Mouse (Mus musculus) ES-Bruce4 (cell line): ENCODE results near the gene Flot1. TPM values are rescaled to one million over a fixed set of nuclear protein-coding genes. Genes with fewer than 3 reads are reported as not detected.

Experiments
- H3K27ac ChIP-seq: 2 replicates; pipeline ENCODE4 v1.5.1; 2012; ENCODE audit warnings: low read length, inconsistent platforms; ENCODE audit not compliant: insufficient read depth
- H3K27me3 ChIP-seq: 2 replicates; pipeline ENCODE4 v1.6.1; 2012; ENCODE audit warnings: mild to moderate bottlenecking, low read length, inconsistent platforms; ENCODE audit not compliant: control insufficient read depth, poor library complexity, insufficient read depth, severe bottlenecking
- H3K36me3 ChIP-seq: 2 replicates; pipeline ENCODE4 v1.6.1; 2012; ENCODE audit warnings: inconsistent platforms, mild to moderate bottlenecking, low read length, moderate library complexity; ENCODE audit not compliant: control insufficient read depth, poor library complexity, insufficient read depth, severe bottlenecking
- H3K4me1 ChIP-seq: one replicate; pipeline ENCODE4 v1.8.1; 2011; ENCODE audit warnings: low read length; ENCODE audit not compliant: control insufficient read depth, insufficient read depth
- H3K4me3 ChIP-seq: 2 replicates; pipeline ENCODE4 v1.5.1; 2011; ENCODE audit warnings: low read depth, mild to moderate bottlenecking, low read length
- H3K9ac ChIP-seq: 2 replicates; pipeline ENCODE4 v1.6.1; 2012; ENCODE audit warnings: low read depth, mild to moderate bottlenecking, inconsistent platforms; ENCODE audit not compliant: poor library complexity, severe bottlenecking
- H3K9me3 ChIP-seq: replicated peaks from 2 replicates; pipeline ENCODE4 v1.6.1; 2012; ENCODE audit warnings: mild to moderate bottlenecking, low read length, inconsistent platforms; ENCODE audit not compliant: control insufficient read depth, poor library complexity, insufficient read depth, severe bottlenecking
- CTCF ChIP-seq: IDR thresholded peaks from one replicate; pipeline ENCODE4 v1.8.1; 2011; ENCODE audit warnings: low read depth, low read length
- EP300 ChIP-seq: IDR thresholded peaks from 2 replicates; pipeline ENCODE4 v1.6.1; 2011; ENCODE audit warnings: low read depth, low read length; ENCODE audit not compliant: insufficient read depth
- POLR2A ChIP-seq: IDR thresholded peaks from one replicate; pipeline ENCODE4 v1.8.1; 2011; ENCODE audit warnings: low read length; ENCODE audit not compliant: insufficient read depth
- polyA plus RNA-seq: library from polyadenylated mRNA; stranded (reverse); fragments of >200 nt; gene quantifications from 2 replicates; pipeline ENCODE4 v1.2.4, GENCODE M21; 2011; ENCODE audit warnings: low read depth; ENCODE audit not compliant: missing spikeins, insufficient read depth, insufficient read length

The Flot1 gene
- polyA plus RNA-seq, 1 experiment, result 47.4 TPM

DNA sequence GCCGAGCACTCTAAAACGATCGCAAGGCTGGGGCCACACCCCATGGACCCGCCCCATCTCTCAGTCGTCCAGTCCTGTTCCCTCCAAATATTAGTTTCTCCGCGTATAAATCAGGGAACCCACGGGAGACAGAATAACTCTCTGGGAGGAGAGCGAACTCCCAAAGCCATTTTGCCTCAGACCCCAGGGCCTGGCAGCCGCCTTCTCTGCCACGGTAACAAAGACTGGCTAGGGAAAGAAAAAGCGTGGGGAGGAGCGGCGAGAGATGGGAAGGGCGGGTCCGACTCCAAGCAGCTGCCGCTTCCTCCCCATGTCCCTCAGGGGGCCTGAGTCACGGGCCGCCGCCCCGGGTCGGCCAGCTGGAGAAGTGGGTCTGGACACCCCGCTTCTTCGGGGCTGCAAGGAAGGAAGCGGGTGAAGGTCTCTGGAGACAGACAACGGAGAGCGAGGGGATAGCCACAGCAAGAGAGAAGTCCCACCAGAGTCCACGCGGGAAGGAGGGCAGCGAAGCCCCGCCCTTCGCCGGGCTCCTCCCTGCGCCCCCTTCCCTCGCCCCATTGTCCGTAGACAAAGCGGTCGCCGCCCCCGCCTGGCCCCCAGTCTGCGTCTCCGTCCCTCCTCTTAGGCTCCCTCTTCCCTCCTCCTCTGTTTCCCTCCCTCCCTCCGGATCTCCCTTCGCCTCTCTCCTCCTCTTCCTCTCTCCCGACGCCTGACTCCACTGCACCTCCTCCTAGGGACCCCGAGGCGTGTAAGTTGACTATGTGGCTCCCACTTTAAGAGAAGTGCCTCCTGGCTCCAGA, 42.7 kb downstream of the Flot1 start, which contains the start of gene Ppp1r18:
Gene Ppp1r18 (plus strand): TSS at position 113 of the 800 bp plus-strand sequence.
- Histone ChIP-seq H3K4me1 (peaks cover 5% of the 10 kb centered on the region), H3K27ac (peak within 1 kb of the TSS; percentile 60), H3K9me3 (no peaks in the 10 kb centered on the region), H3K4me3 (peak within 1 kb of the TSS; percentile 91), H3K36me3 (no peaks in the 10 kb centered on the region), H3K9ac (peak within 1 kb of the TSS; percentile 82), H3K27me3 (no peaks in the 10 kb centered on the region)
- TF ChIP-seq POLR2A (no peak), EP300 (peak; percentile 31; the same call in 1 of the 2 replicates)

DNA sequence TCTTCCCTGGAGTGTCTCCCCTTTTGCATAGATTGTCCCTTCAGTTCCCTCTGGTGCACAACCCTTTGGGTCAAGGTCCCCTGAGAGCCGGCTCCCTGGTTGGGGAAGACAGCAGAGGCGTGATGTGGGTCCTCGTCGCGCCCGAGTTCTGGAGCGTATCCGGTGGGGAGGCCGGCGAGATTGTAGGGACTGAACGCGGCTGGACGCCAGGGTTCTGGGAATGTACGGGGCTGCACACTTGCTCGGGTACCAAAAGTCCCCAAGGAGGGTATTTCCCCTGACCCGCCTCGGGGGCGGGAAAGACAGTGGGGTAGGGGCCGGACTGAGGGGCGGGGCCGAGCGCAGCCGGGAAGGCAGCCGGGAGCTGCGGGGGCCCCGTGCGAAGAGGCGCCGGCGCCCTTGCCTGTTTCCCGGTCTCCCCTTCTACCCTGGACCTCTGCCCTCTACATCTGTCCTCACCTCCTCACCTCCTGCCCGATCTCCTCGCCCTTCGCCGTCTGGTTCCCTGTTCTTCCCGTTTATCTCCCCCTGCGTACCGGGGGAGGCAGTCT, 43.3 kb downstream of the Flot1 start:
- peak overlapping the region; percentile 39 for H3K27ac ChIP-seq
- H3K4me3 ChIP-seq, result peak overlapping the region; percentile 91
- no peaks in the 10 kb centered on the region for H3K9me3 ChIP-seq
- no peaks in the 10 kb centered on the region for H3K27me3 ChIP-seq
- peak overlapping the region; percentile 82 for H3K9ac ChIP-seq
- H3K36me3 ChIP-seq, result no peaks in the 10 kb centered on the region
- TF ChIP-seq CTCF, result no peak
- TF ChIP-seq EP300, result no peak
- no peak for TF ChIP-seq POLR2A
- peaks cover 5% of the 10 kb centered on the region for H3K4me1 ChIP-seq

DNA sequence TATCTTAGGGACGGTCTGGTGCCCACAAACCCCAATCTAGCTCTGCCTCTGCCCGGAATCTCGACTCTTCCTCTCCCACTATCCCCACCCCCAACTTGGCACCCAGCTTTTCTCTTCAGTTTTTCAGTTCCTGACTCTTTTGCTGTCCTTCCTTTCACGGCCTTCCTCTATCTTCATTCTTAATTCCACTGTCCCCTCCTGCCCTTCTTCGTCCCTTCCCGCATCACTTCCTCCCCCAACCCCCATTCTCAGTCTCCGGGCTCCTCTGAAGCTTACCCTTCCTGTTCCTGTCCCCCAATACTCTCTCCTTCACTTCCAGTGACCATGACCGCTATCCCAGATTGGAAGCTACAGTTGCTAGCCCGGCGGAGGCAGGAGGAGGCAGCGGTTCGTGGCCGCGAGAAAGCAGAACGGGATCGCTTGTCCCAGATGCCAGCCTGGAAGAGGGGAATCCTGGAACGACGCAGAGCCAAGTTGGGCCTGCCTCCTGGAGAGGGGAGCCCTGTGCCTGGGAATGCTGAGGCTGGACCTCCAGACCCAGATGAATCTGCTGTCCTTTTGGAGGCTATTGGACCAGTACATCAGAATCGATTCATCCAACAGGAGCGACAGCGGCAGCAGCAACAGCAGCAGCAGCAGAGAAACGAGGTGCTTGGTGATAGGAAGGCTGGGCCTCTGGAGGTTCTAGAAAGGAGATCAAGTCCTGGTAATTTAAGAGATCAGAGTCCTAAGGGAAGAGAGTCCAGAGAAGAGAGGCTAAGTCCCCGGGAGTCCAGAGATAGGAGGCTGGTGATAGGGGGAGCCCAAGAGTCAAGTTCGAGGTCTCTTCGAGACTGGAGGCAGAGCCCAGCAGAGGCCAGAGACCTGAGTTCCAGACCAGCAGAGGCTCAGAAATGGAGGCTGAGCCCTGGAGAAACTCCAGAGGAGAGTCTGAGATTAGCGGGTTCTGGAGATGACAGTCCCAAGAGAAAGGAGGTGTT, 44.2 kb downstream of the Flot1 start:
- Histone ChIP-seq H3K27ac (0 out of 2 replicates have a peak overlapping the region, but pooled peaks have one; percentile 1), H3K9ac (peak overlapping the region; percentile 82), H3K4me1 (peaks cover 5% of the 10 kb centered on the region), H3K4me3 (peak overlapping the region; percentile 91), H3K27me3 (no peaks in the 10 kb centered on the region), H3K9me3 (no peaks in the 10 kb centered on the region), H3K36me3 (no peaks in the 10 kb centered on the region)
- TF ChIP-seq EP300 (no peak), CTCF (peak; percentile 25)

DNA sequence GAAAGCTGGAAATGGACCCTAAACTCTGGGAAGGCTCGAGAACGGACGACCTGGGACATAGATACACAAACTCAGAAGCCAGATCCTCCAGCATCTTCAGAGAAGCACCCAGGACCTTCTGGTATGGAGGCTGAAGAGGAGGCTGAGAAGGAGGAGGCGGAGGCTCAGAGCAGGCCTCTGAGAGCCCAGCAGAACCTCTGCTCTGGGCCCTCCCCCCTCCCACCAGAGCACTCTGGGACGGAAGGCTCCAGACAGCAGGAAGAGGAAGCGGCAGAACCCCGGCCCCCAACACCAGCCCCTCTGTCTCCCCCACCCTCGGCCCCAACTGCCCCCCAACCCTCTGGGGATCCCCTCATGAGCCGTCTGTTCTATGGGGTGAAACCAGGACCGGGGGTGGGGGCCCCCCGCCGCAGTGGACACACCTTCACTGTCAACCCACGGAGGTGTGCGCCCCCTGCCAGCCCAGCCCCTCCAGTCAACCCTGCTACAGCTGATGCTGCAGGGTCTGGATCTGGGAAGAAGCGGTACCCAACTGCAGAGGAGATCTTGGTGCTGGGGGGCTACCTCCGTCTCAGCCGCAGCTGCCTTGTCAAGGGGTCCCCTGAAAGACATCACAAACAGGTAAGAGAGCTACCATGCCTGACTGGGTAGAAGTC, 45.3 kb downstream of the Flot1 start:
- H3K9me3 ChIP-seq, result no peaks in the 10 kb centered on the region
- TF ChIP-seq CTCF, result no peak
- no peak for TF ChIP-seq POLR2A
- no peak for TF ChIP-seq EP300
- H3K27me3 ChIP-seq, result no peaks in the 10 kb centered on the region
- peak overlapping the region; percentile 93 for H3K27ac ChIP-seq
- H3K36me3 ChIP-seq, result no peaks in the 10 kb centered on the region
- peak overlapping the region; percentile 67 for H3K4me3 ChIP-seq
- H3K9ac ChIP-seq, result peak overlapping the region; percentile 82
- H3K4me1 ChIP-seq, result peaks cover 5% of the 10 kb centered on the region

DNA sequence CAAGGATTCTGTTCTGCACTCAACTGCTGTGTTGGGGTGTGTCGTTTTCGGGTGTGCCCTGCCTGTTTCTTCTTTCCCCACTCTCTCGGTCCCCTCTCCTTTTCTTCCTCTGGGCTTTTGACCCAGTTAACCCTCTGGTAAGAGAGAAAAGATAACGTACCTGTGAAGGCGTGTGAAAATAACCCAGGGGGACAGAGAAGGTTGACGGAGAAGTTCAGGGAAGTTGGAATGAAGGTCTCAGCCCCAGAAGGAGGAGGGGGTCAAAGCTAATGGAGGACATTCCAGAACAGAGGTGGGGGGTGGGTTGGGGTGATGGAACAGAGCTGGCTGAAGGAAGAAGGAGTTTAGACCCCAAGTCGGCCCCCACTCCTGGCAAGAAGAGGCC, 45.9 kb downstream of the Flot1 start:
- Histone ChIP-seq H3K9me3 (no peaks in the 10 kb centered on the region), H3K4me1 (peaks cover 4% of the 10 kb centered on the region), H3K36me3 (no peaks in the 10 kb centered on the region), H3K9ac (peak overlapping the region; percentile 82; the same call in 1 of the 2 replicates), H3K27me3 (no peaks in the 10 kb centered on the region), H3K4me3 (peak overlapping the region; percentile 67), H3K27ac (peak overlapping the region; percentile 93)
- TF ChIP-seq POLR2A (no peak), EP300 (no peak), CTCF (no peak)
